Mouse (Mus musculus): ENCODE measurements around the gene Kcnk15. TPM values are rescaled to one million over a fixed set of nuclear protein-coding genes. Genes with fewer than 3 reads are reported as not detected.

Kcnk15 gene
- total RNA-seq, 1 experiment from 2014 or later, result not detected

- ATAC-seq (ENCODE audit: extremely low read depth, insufficient number of reproducible peaks, low FRiP score, poor library complexity, severe bottlenecking), result no peak
These were observed 53.7 kb downstream of the Kcnk15 start for GRCm38 (mm10) chr2:163907131-163907530.

Other genes with a start within 250 kb of the Kcnk15 start
- gene Serinc3, start 208.5 kb upstream of the Kcnk15 start, total RNA-seq (2017), result 754 and 769 TPM in 2 replicates
- gene Pkig, start 195.3 kb upstream of the Kcnk15 start, total RNA-seq (2017), result 93.6 and 95.4 TPM in 2 replicates
- gene Ada, start 103.4 kb upstream of the Kcnk15 start, total RNA-seq (2017), result 3.8 and 4.9 TPM in 2 replicates
- not detected in 2 replicates for gene Ccn5, start 32.8 kb upstream of the Kcnk15 start, total RNA-seq (2017)
- 0.12 TPM in 1 of 2 replicates, not detected in the other for gene Rims4, start 65.0 kb downstream of the Kcnk15 start, total RNA-seq (2017)
- 48.5 and 49.7 TPM in 2 replicates for gene Ywhab, start 141.3 kb downstream of the Kcnk15 start, total RNA-seq (2017)
- gene Pabpc1l, start 171.8 kb downstream of the Kcnk15 start, total RNA-seq (2017), result 0.37 and 6.4 TPM in 2 replicates
- 434 and 452 TPM in 2 replicates for gene Stk4, start 216.7 kb downstream of the Kcnk15 start, total RNA-seq (2017)
- 63.2 and 77.7 TPM in 2 replicates for gene Tomm34, start 217.5 kb downstream of the Kcnk15 start, total RNA-seq (2017)

Data from neutrophil, adult 5-6 weeks (primary cell).